Mouse (Mus musculus): ENCODE measurements around the gene Nhsl2.
A peak's percentile ranks its signal among the peaks of the same experiment; 100 is the strongest.

Gene Nhsl2

GRCm38 (mm10) chrX:102053371-102053770 lies 204.2 kb downstream of the Nhsl2 start:
- no peak for DNase-seq

- no peak for DNase-seq
These were observed 204.8 kb downstream of the Nhsl2 start for GRCm38 (mm10) chrX:102054009-102054408.

- peak; percentile 47 for DNase-seq
These were observed 210.3 kb downstream of the Nhsl2 start for GRCm38 (mm10) chrX:102059437-102059836.

DNA sequence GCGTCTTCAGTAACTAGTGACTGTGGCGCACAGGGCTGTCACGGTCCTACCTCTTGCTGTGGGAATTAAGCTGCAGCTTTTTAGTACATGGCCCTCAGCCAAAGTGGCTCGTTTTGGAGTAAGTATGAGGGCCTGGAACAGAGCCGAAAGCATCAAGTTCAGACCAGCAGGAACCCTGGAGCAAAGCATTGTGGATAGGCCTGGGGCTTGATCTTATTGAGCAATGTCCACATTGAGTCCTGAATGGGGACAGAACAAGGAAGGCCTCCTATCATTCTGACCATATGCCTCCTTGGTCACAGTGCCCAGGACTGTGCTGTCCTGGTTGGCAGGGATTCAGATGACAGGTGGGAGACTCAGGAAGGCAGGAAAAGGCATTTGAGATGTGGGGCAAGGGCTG lies 211.1 kb downstream of the Nhsl2 start:
- DNase-seq: no peak

DNA sequence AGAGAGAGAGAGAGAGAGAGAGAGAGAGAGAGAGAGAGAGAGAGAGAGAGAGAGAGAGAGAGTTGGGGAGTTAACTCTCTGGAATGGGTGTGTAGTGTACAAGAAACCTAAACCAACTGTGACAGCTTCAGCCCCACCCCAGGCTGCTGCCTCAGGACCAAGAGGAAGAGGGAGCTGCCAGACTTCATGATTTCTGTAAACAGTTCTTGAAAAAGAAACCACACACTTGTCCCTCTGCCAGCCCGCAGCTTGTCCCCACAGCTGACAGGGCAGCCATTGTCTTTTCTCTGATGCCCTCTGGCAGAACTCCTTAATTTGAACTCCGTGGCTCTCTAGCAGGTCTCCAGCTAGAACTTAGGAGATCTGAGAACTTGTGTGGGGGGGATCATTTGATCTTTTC lies 211.7 kb downstream of the Nhsl2 start:
- DNase-seq: peak; percentile 55

DNA sequence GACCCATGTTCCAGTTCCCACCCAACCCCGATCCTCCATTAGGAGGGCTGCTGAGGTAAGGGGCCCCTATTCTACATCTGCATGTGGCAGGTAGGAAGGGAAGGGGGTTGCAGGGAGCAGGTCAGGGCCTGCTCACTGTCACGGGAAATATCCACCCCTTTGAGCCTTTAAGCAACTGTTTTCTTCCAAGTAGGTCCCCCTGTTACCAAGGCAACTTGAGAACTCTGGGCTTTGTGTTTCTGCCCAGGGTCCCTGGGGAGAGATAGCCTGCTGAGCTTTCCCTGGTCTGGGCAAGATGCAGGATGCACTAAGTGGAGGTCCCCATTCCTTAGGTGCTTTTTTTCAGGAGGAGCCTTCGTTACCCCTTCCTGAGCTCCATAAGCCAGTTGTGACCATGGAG lies 214.9 kb downstream of the Nhsl2 start:
- no peak for DNase-seq

- DNase-seq: no peak
These were observed 216.1 kb downstream of the Nhsl2 start for GRCm38 (mm10) chrX:102065213-102065775.

DNA sequence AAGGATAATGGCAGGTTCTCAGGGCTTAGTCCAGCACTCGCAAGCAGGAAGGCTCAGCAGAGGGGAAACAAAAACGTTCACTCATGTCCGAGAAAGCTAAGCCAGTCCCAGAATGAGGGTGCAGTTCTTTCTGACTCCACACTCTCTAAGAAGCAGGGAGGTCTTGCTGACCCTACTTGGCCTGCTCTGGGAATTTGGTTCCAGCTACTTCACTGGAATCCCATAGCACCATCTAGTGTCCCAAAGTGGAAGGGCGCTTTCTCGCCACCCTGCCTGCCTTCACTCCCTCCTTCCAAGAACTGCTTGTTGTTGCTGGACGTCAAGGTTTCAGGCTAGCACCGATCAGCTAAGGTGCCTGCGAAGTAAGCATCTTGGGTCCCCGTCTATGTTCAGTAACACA lies 216.9 kb downstream of the Nhsl2 start:
- peak; percentile 83 for DNase-seq

GRCm38 (mm10) chrX:102067118-102067517 lies 217.9 kb downstream of the Nhsl2 start:
- no peak for DNase-seq

DNA sequence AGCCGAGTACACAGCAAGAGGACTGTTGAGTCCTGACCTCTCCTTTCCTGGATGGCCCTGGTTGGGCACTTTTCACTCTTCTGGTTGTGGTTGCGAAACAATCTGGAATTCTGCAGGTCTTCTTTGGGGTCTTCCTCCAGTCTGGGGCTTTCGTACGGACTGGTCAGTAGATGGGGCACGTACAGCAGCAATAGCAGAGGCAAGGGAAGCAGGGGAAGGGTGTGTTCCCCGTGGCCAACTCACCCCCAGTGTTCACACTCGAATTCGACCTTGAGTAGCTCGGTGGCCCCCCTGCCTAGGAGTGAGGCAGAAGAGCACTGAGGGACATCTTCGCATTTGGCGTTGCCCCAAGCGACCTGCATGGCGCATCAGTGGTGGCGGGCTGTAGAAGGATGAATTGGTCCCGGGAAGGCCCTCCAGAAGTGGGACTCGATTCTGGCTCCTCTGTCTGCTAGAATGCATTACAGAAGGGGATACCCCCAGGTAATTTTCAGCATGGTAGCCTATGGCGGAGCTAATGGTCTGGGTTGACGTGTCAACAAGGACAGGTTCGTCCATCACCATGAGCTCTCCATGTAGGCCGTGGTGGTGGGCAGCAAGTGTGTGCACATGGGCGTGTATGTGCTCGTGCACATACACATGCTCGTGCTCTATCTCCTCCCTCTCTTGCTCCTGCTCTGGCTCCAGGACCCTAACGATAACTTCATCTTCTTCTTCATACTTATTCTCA lies 219.8 kb downstream of the Nhsl2 start:
- DNase-seq: no peak

DNA sequence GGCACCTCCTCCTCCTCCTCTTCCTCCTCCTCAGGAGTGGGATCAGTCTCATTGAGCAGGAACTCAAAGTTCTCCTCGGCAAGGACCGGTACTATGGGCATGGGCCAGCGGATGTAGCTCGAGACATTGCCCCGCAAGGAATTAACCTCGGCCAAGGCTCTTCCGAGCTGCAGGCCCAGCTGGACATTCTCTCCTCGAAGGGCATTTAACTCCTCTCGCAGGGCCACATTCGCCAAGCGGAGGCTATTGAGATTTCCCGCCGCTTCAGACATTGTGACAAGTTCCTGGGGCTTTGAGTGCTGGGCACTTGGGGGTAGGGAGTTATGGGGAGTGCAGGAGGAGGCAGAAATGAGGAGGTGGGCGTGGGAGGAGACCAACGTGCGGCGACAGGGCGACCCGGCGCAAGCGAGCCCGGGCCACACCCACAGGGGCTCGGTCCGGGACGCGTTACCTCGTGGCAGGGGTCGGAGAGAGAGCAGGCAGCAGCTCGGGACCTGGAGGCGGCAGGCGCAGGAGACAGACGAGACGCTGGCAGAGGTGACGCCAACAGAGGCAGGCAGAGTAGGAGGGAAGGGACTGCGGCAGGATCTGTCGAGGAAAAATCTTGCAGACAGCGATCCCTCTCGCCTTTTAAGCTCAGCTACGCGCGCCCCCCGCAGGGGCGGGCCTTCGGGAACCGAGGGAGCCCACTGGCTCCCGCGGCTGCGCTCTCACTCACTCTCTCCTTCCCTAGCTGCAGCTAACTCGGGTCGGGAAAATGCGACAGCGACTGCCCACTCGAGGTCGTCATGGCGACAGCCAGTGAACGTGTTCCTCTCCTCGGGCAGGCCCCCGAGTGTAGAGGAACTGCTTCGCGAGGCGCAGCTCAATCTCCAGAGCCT lies 221.6 kb downstream of the Nhsl2 start, which contains the start of gene Rtl5:
Rtl5 (minus strand) TSS at position 714 of the 881 bp plus-strand sequence.
- DNase-seq: peak; percentile 87

DNA sequence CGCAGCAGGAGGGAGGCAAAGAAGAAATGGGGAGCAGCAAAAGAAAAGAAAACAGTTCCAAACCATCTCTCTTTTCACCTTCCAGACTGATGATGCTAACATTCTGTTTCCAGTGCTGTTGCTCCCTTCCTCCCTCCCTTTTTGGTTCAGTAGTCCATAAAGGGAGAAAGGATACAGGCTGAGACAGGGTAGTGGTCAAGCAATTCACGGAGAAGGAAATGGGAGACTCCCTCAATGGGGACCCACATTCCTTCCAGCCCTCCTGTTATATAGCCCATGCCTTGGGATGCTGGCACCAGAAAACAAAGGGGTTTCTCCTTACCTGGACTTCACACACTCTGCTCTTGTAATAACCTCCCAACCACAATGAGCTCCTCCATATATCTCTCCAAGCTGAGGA lies 222.3 kb downstream of the Nhsl2 start:
- no peak for DNase-seq

DNA sequence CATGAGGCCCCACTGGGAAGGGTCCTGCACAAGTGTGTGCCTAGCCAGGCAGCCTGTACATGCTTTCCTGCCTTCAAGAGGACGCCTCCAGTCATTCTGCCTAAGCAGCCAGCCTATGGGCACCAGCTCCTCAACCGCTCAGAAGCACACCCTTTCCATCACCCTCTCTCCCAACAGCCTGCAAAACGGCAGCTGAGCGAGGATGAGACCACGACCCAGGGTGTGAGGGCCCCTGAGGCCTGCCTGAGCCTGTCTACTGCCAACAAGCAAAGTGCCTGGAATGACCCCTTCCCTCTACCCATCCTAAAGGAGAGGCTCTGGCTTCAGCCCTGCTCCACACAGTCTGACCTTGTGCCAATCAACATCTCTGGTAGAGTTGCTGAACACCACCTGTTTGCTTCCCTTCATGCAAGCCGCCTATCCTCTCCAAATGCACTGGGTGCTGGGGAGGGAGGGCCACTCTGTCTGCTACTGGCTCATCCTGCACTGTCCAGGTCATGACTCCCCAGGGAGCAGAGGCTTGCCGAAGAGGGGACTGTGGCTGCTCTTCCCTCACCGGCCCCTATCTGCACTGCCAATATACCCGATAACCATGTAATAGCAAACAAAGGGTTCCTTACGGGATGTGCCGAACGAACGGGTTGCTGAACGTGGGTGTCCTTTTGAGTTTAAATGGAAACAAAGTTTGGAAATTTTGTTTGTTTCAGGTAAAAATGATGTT lies 224.6 kb downstream of the Nhsl2 start:
- no peak for DNase-seq

GRCm38 (mm10) chrX:102074435-102074834 lies 225.2 kb downstream of the Nhsl2 start:
- DNase-seq: no peak

- peak; percentile 28 for DNase-seq
These were observed 226.0 kb downstream of the Nhsl2 start for GRCm38 (mm10) chrX:102075158-102075557.

- no peak for DNase-seq
These were observed 227.9 kb downstream of the Nhsl2 start for GRCm38 (mm10) chrX:102076886-102077765.

GRCm38 (mm10) chrX:102081076-102081475 lies 231.9 kb downstream of the Nhsl2 start:
- no peak for DNase-seq

GRCm38 (mm10) chrX:102081573-102082279 lies 232.5 kb downstream of the Nhsl2 start:
- no peak for DNase-seq

- no peak for DNase-seq
These were observed 233.2 kb downstream of the Nhsl2 start for GRCm38 (mm10) chrX:102082340-102082739.

DNA sequence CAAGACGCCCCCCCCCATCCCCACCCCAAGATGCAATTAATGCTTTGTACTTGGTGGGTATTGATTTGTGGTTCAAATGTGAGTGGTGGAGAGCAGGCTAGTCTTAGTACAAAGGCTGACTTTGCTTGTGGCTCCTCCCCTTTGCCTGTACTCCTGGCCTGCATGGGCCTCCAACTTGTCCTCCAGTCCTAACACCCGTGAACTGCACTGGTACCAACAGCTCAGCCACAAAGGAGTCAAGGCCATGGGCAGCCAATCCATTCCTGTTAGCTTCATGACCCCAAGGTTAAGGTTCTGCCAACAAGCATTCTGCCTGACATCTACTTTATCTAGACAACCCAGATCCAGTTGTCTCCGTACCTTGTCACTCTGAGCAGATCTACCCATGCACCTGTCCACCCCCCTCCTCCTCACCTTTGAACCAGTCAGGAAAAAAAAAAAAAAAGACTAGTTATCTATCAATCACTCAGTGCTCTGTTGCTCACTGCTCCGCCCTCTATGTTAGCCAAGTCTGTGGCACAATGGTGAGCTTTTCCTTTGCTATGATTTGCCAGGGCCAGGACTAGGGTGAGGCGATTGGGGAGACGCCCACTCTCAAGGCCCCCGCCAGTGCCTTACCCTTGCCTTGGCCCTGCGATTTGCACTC lies 236.7 kb downstream of the Nhsl2 start:
- DNase-seq: no peak

DNA sequence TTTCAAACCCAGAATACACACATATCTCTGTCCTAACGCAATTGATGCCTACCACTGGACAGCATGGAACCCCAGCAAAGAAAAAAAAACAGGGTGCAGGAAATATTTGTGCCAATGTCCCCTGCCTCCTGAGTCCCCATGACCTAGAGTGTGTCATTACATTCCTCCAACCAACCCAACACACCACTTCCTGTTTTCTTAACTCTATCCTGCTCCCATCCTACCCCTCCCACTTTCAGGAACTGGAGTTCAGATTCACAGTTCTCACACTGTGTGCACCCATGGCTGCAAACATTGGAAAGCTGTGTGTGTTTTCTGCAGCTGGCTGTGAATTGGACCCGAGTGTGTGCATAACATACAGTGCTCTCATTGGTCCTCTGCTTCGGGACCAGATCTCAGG lies 241.4 kb downstream of the Nhsl2 start:
- no peak for DNase-seq

All from kidney, postnatal 10 days (tissue).